In genomic region chr2:30471795-30472720, GRCm38 (mm10) we compare ENCODE assay signal across 8 mouse cellular contexts. TPM values are rescaled to one million over a fixed set of nuclear protein-coding genes. Genes with fewer than 3 reads are reported as not detected.
DNase-seq lines count a peak whose midpoint lies in the region; ATAC-seq and TF ChIP-seq lines count a peak whose summit lies in the region.

No protein-coding gene starts in this region.

- no peaks in the 10 kb centered on the region for H3K27me3 ChIP-seq in embryonic facial prominence, embryonic 14.5 days (replicated peaks; ENCODE audit: control insufficient read depth, insufficient read depth, low read length)
- H3K27me3 ChIP-seq in heart, embryonic 12.5 days (replicated peaks) = peaks cover 17% of the 10 kb centered on the region
- no peaks in the 10 kb centered on the region; the same call in 1 of the 2 replicates for H3K27me3 ChIP-seq in kidney, embryonic 16.5 days (ENCODE audit: insufficient read depth, low read length)
- H3K27me3 ChIP-seq in liver, embryonic 12.5 days (replicated peaks) = peaks cover 98% of the 10 kb centered on the region
- H3K27me3 ChIP-seq in stomach, postnatal 0 days (ENCODE audit: control insufficient read depth, insufficient read depth, low read length) = no peaks in the 10 kb centered on the region

- H3K4me3 ChIP-seq in embryonic facial prominence, embryonic 14.5 days (ENCODE audit: low read depth, low read length) = peak overlapping the region; percentile 98
- peak overlapping the region; percentile 83 for H3K4me3 ChIP-seq in heart, embryonic 12.5 days
- H3K4me3 ChIP-seq in kidney, embryonic 16.5 days (ENCODE audit: low read length) = peak overlapping the region; percentile 98
- peak overlapping the region; percentile 59 for H3K4me3 ChIP-seq in liver, embryonic 12.5 days
- H3K4me3 ChIP-seq in stomach, postnatal 0 days (ENCODE audit: low read depth, low read length) = peak overlapping the region; percentile 85

- H3K27ac ChIP-seq in embryonic facial prominence, embryonic 14.5 days (replicated peaks; ENCODE audit: low read depth, low read length) = peak overlapping the region; percentile 98
- H3K27ac ChIP-seq in heart, embryonic 12.5 days (ENCODE audit: poor library complexity, severe bottlenecking) = peak overlapping the region; percentile 93
- peak overlapping the region; percentile 100 for H3K27ac ChIP-seq in kidney, embryonic 16.5 days (ENCODE audit: low read length)
- peak overlapping the region; percentile 73 for H3K27ac ChIP-seq in liver, embryonic 12.5 days
- peak overlapping the region; percentile 94 for H3K27ac ChIP-seq in stomach, postnatal 0 days (replicated peaks)

- peak overlapping the region; percentile 82 for H3K4me2 ChIP-seq in embryonic facial prominence, embryonic 14.5 days (ENCODE audit: low read depth, low read length)
- peak overlapping the region; percentile 95 for H3K4me2 ChIP-seq in heart, embryonic 12.5 days
- peak overlapping the region; percentile 99 for H3K4me2 ChIP-seq in kidney, embryonic 16.5 days (replicated peaks; ENCODE audit: low read depth, low read length)
- H3K4me2 ChIP-seq in liver, embryonic 12.5 days = peak overlapping the region; percentile 70
- H3K4me2 ChIP-seq in stomach, postnatal 0 days (replicated peaks; ENCODE audit: low read depth) = peak overlapping the region; percentile 92

- ATAC-seq in embryonic facial prominence, embryonic 14.5 days (ENCODE audit: low read depth) = peak; percentile 45
- ATAC-seq in heart, embryonic 12.5 days (ENCODE audit: insufficient number of reproducible peaks, low FRiP score) = peak; percentile 61
- ATAC-seq in kidney, embryonic 16.5 days (ENCODE audit: low FRiP score, low TSS enrichment) = peak; percentile 40
- ATAC-seq in liver, embryonic 12.5 days = peak; percentile 26; the same call in 1 of the 2 replicates
- peak; percentile 66 for ATAC-seq in stomach, postnatal 0 days (ENCODE audit: low FRiP score, low TSS enrichment)

- WGBS in embryonic facial prominence, embryonic 14.5 days = under 1% methylated on average over 45 of the region's 51 CpGs
- under 1% methylated on average over 47 of the region's 51 CpGs for WGBS in heart, embryonic 12.5 days
- WGBS in kidney, embryonic 16.5 days = under 1% methylated on average over 44 of the region's 51 CpGs
- under 1% methylated on average over 46 of the region's 51 CpGs for WGBS in liver, embryonic 12.5 days (ENCODE audit: insufficient replicate concordance)
- WGBS in stomach, postnatal 0 days = under 1% methylated on average over 46 of the region's 51 CpGs

- peaks cover 19% of the 10 kb centered on the region for H3K4me1 ChIP-seq in embryonic facial prominence, embryonic 14.5 days (ENCODE audit: control insufficient read depth, insufficient read depth, low read length)
- peaks cover 28% of the 10 kb centered on the region for H3K4me1 ChIP-seq in heart, embryonic 12.5 days (replicated peaks)
- peaks cover 39% of the 10 kb centered on the region for H3K4me1 ChIP-seq in kidney, embryonic 16.5 days (ENCODE audit: insufficient read depth, low read length)
- H3K4me1 ChIP-seq in liver, embryonic 12.5 days = peaks cover 21% of the 10 kb centered on the region
- peaks cover 4% of the 10 kb centered on the region; the same call in 1 of the 2 replicates for H3K4me1 ChIP-seq in stomach, postnatal 0 days (replicated peaks; ENCODE audit: control insufficient read depth, insufficient read depth)

- H3K9me3 ChIP-seq in embryonic facial prominence, embryonic 14.5 days (ENCODE audit: control insufficient read depth, low read length) = no peaks in the 10 kb centered on the region
- no peaks in the 10 kb centered on the region for H3K9me3 ChIP-seq in heart, embryonic 12.5 days (replicated peaks)
- H3K9me3 ChIP-seq in kidney, embryonic 16.5 days (ENCODE audit: low read length) = no peaks in the 10 kb centered on the region
- no peaks in the 10 kb centered on the region for H3K9me3 ChIP-seq in liver, embryonic 12.5 days (replicated peaks)
- H3K9me3 ChIP-seq in stomach, postnatal 0 days (ENCODE audit: control insufficient read depth, low read length) = no peaks in the 10 kb centered on the region

- H3K9ac ChIP-seq in embryonic facial prominence, embryonic 14.5 days (ENCODE audit: low read depth, low read length) = peak overlapping the region; percentile 98
- peak overlapping the region; percentile 98 for H3K9ac ChIP-seq in heart, embryonic 12.5 days
- peak overlapping the region; percentile 100 for H3K9ac ChIP-seq in kidney, embryonic 16.5 days (replicated peaks; ENCODE audit: low read length)
- peak overlapping the region; percentile 57 for H3K9ac ChIP-seq in liver, embryonic 12.5 days
- peak overlapping the region; percentile 90 for H3K9ac ChIP-seq in stomach, postnatal 0 days (ENCODE audit: low read length)

- peak; percentile 63 for TF ChIP-seq EP300 in stomach, postnatal 0 days (optimal IDR thresholded peaks at IDR 0.05)

- TF ChIP-seq CTCF in stomach, postnatal 0 days (IDR thresholded peaks at IDR 0.05; ENCODE audit: low read depth) = no peak

- peak; percentile 75 to 76 for DNase-seq in spleen, adult 18-20 months
- no peak for DNase-seq in spleen, adult 12 weeks (ENCODE audit: low spot score)
- peak; percentile 97 for DNase-seq in embryonic facial prominence, embryonic 14.5 days (ENCODE audit: low spot score)
- peak; percentile 62 for DNase-seq in naive thymus-derived CD4-positive, alpha-beta T cell, adult 2 months (ENCODE audit: low read depth)
- DNase-seq in stomach, postnatal 0 days (ENCODE audit: low spot score) = peak; percentile 87

- no peaks in the 10 kb centered on the region for H3K36me3 ChIP-seq in embryonic facial prominence, embryonic 14.5 days (ENCODE audit: control insufficient read depth, insufficient read depth, low read length)
- no peaks in the 10 kb centered on the region for H3K36me3 ChIP-seq in heart, embryonic 12.5 days
- no peaks in the 10 kb centered on the region for H3K36me3 ChIP-seq in kidney, embryonic 16.5 days (ENCODE audit: insufficient read depth, low read length)
- no peaks in the 10 kb centered on the region for H3K36me3 ChIP-seq in liver, embryonic 12.5 days
- H3K36me3 ChIP-seq in stomach, postnatal 0 days (ENCODE audit: control insufficient read depth, insufficient read depth, low read length) = no peaks in the 10 kb centered on the region

RNA-seq across cellular contexts. Expression of gene Ier5l, which starts 2.0 kb away (rescaled TPM):
- polyA plus RNA-seq in embryonic facial prominence, embryonic 14.5 days (2014; fragmentation: Nextera tagmentation; extraction: Ambion mirVana) = 3.4 TPM in 2 replicates
- polyA plus RNA-seq in heart, embryonic 12.5 days (2016; fragmentation: Nextera tagmentation; extraction: Ambion mirVana) = 1.7 and 2.0 TPM in 2 replicates
- polyA plus RNA-seq in kidney, embryonic 16.5 days (2015; fragmentation: Nextera tagmentation; extraction: Ambion mirVana) = 2.2 and 2.9 TPM in 2 replicates
- 0.44 and 0.59 TPM in 2 replicates for polyA plus RNA-seq in liver, embryonic 12.5 days (2016; fragmentation: Nextera tagmentation; extraction: Ambion mirVana)
- 1.8 and 4.4 TPM in 2 replicates for polyA plus RNA-seq in stomach, postnatal 0 days (2015; fragmentation: Nextera tagmentation; extraction: Ambion mirVana)

RNA-seq across cellular contexts. Expression of gene Ptpa, which starts 56.2 kb away (rescaled TPM):
- polyA plus RNA-seq in embryonic facial prominence, embryonic 14.5 days (2014; fragmentation: Nextera tagmentation; extraction: Ambion mirVana) = 70.2 and 77.1 TPM in 2 replicates
- polyA plus RNA-seq in heart, embryonic 12.5 days (2016; fragmentation: Nextera tagmentation; extraction: Ambion mirVana) = 107 and 115 TPM in 2 replicates
- 184 and 191 TPM in 2 replicates for polyA plus RNA-seq in kidney, embryonic 16.5 days (2015; fragmentation: Nextera tagmentation; extraction: Ambion mirVana)
- 168 and 173 TPM in 2 replicates for polyA plus RNA-seq in liver, embryonic 12.5 days (2016; fragmentation: Nextera tagmentation; extraction: Ambion mirVana)
- 76.6 and 79.6 TPM in 2 replicates for polyA plus RNA-seq in stomach, postnatal 0 days (2015; fragmentation: Nextera tagmentation; extraction: Ambion mirVana)

RNA-seq across cellular contexts. Expression of gene Crat, which starts 56.4 kb away (rescaled TPM):
- 43.5 and 46.9 TPM in 2 replicates for polyA plus RNA-seq in embryonic facial prominence, embryonic 14.5 days (2014; fragmentation: Nextera tagmentation; extraction: Ambion mirVana)
- polyA plus RNA-seq in heart, embryonic 12.5 days (2016; fragmentation: Nextera tagmentation; extraction: Ambion mirVana) = 67.9 and 74.2 TPM in 2 replicates
- polyA plus RNA-seq in kidney, embryonic 16.5 days (2015; fragmentation: Nextera tagmentation; extraction: Ambion mirVana) = 40.9 and 44.2 TPM in 2 replicates
- polyA plus RNA-seq in liver, embryonic 12.5 days (2016; fragmentation: Nextera tagmentation; extraction: Ambion mirVana) = 26.0 and 28.6 TPM in 2 replicates
- 22.0 and 25.9 TPM in 2 replicates for polyA plus RNA-seq in stomach, postnatal 0 days (2015; fragmentation: Nextera tagmentation; extraction: Ambion mirVana)
